Mouse (Mus musculus) liver, embryonic 16.5 days (tissue): Measurements from ENCODE around the gene H2afj. TPM values are rescaled to one million over a fixed set of nuclear protein-coding genes. Genes with fewer than 3 reads are reported as not detected.
A peak's percentile ranks its signal among the peaks of the same experiment; 100 is the strongest.

Source experiments
- ATAC-seq: fragments of 200-750 bp; cut with Nextera tagmentation; 2 replicates; pipeline ENCODE4 v1.8.0; 2017; ENCODE audit warnings: low read depth, mild to moderate bottlenecking, moderate number of reproducible peaks, moderate library complexity
- H3K27ac ChIP-seq: fragments of 300-500 bp; sonication (generic); 2 replicates; pipeline ENCODE4 v1.5.1; 2014; ENCODE audit warnings: mild to moderate bottlenecking, low read length
- H3K27me3 ChIP-seq: fragments of 300-500 bp; sonication (generic); 2 replicates; pipeline ENCODE4 v1.6.1; 2014; ENCODE audit warnings: low read depth, low read length, mixed read lengths; ENCODE audit not compliant: control insufficient read depth, insufficient read depth
- H3K36me3 ChIP-seq: fragments of 300-500 bp; sonication (generic); 2 replicates; pipeline ENCODE4 v1.6.1; 2014; ENCODE audit warnings: mild to moderate bottlenecking; ENCODE audit not compliant: control insufficient read depth, insufficient read depth
- H3K4me1 ChIP-seq: fragments of 300-500 bp; sonication (generic); 2 replicates; pipeline ENCODE4 v1.6.1; 2014; ENCODE audit warnings: low read depth, low read length, mixed read lengths; ENCODE audit not compliant: control insufficient read depth
- H3K4me2 ChIP-seq: fragments of 300-500 bp; sonication (generic); 2 replicates; pipeline ENCODE4 v1.6.1; 2014; ENCODE audit warnings: low read depth, low read length, mixed read lengths
- H3K4me3 ChIP-seq: fragments of 300-500 bp; sonication (generic); 2 replicates; pipeline ENCODE4 v1.5.1; 2014; ENCODE audit warnings: low read depth, mild to moderate bottlenecking, low read length
- H3K9ac ChIP-seq: fragments of 300-500 bp; sonication (generic); 2 replicates; pipeline ENCODE4 v1.6.1; 2014; ENCODE audit warnings: low read depth, low read length
- H3K9me3 ChIP-seq: fragments of 300-500 bp; sonication (generic); replicated peaks from 2 replicates; pipeline ENCODE4 v1.6.1; 2016; ENCODE audit warnings: low read length; ENCODE audit not compliant: control insufficient read depth
- WGBS: fragments of 180-500 bp; shearing (Covaris S2); extraction: QIAGEN DNeasy Blood & Tissue Kit; methylation state at CpG from one replicate; pipeline ENCODE4 v1.1.7; 2014; ENCODE audit not compliant: insufficient replicate concordance; 5-methylcytosine and 5-hydroxymethylcytosine counted together
- polyA plus RNA-seq: library from polyadenylated mRNA; unstranded; fragments of >200 nt; fragmentation: Nextera tagmentation; extraction: Ambion mirVana; gene quantifications from 2 replicates; pipeline ENCODE4 v1.2.1, GENCODE M21; 2015

The H2afj gene
- polyA plus RNA-seq, 1 experiment from 2014 or later = 126 TPM

- Histone ChIP-seq H3K4me2 (peak within 1 kb of the TSS; percentile 86), H3K4me3 (peak within 1 kb of the TSS; percentile 77), H3K27ac (peak within 1 kb of the TSS; percentile 100), H3K9ac (peak within 1 kb of the TSS; percentile 95), H3K4me1 (peaks cover 41% of the 10 kb centered on the region), H3K36me3 (no peaks in the 10 kb centered on the region), H3K27me3 (no peaks in the 10 kb centered on the region), H3K9me3 (no peaks in the 10 kb centered on the region)
- ATAC-seq = peak; percentile 65
- WGBS = under 1% methylated on average over 50 of the region's 50 CpGs
These were observed 4.1 kb upstream of the H2afj start, which contains the start of gene Hist4h4 for GRCm38 (mm10) chr6:136803739-136804633. Gene Hist4h4 (minus strand): TSS chr6:136804415.

- H3K4me3 ChIP-seq = peak overlapping the region; percentile 77
- no peaks in the 10 kb centered on the region for H3K27me3 ChIP-seq
- H3K9me3 ChIP-seq = no peaks in the 10 kb centered on the region
- peak overlapping the region; percentile 86 for H3K4me2 ChIP-seq
- peak overlapping the region; percentile 100 for H3K27ac ChIP-seq
- WGBS = 11% methylated on average over 9 of the region's 9 CpGs
- H3K4me1 ChIP-seq = peaks cover 48% of the 10 kb centered on the region
- no peaks in the 10 kb centered on the region for H3K36me3 ChIP-seq
- H3K9ac ChIP-seq = peak overlapping the region; percentile 63
- ATAC-seq = no peak
These were observed 3.2 kb upstream of the H2afj start for GRCm38 (mm10) chr6:136804705-136805408.

- Histone ChIP-seq H3K4me3 (no peak overlapping the region; the same call in 1 of the 2 replicates), H3K4me2 (peak overlapping the region; percentile 86), H3K4me1 (peaks cover 54% of the 10 kb centered on the region), H3K27ac (peak overlapping the region; percentile 100), H3K9ac (0 out of 2 replicates have a peak overlapping the region, but pooled peaks have one; percentile 31), H3K36me3 (peaks cover under 1% of the 10 kb centered on the region; the same call in 1 of the 2 replicates), H3K9me3 (no peaks in the 10 kb centered on the region), H3K27me3 (no peaks in the 10 kb centered on the region)
- no peak for ATAC-seq
- 64% methylated on average over 1 of the region's 1 CpGs for WGBS
These were observed 2.7 kb upstream of the H2afj start for GRCm38 (mm10) chr6:136805409-136805775.

DNA sequence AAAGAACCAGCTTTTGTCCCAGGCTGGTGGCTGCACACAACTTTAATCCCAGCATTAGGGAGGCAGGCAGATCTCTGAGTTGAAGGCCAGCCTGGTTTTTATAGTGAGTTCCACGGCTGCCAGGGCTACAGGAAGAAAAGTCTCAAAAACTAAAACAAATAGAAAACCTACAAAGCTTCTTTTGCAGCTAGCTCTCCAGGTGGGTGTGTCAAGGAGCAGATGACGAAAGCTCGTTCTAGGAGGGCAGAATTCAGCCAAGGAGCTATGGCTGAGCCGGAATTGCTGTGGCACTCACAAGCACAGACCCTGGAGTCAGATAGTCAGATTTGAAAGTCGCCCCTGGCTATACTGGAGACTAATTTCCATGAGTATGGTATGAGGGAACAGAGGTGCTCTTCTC is 1.2 kb upstream of the H2afj start:
- H3K36me3 ChIP-seq = peaks cover 4% of the 10 kb centered on the region; the same call in 1 of the 2 replicates
- H3K9ac ChIP-seq = peak overlapping the region; percentile 62
- 71% methylated on average over 5 of the region's 5 CpGs for WGBS
- peak overlapping the region; percentile 91 for H3K4me3 ChIP-seq
- ATAC-seq = no peak
- H3K27ac ChIP-seq = peak overlapping the region; percentile 63
- H3K9me3 ChIP-seq = no peaks in the 10 kb centered on the region
- peaks cover 48% of the 10 kb centered on the region for H3K4me1 ChIP-seq
- peak overlapping the region; percentile 77 for H3K4me2 ChIP-seq
- no peaks in the 10 kb centered on the region for H3K27me3 ChIP-seq

GRCm38 (mm10) chr6:136807395-136808013 is 540 bp upstream of the H2afj start:
- H3K4me3 ChIP-seq = peak overlapping the region; percentile 91
- peaks cover 11% of the 10 kb centered on the region for H3K36me3 ChIP-seq
- peak overlapping the region; percentile 77 for H3K4me2 ChIP-seq
- no peak for ATAC-seq
- WGBS = 46% methylated on average over 18 of the region's 18 CpGs
- no peaks in the 10 kb centered on the region for H3K27me3 ChIP-seq
- H3K4me1 ChIP-seq = peaks cover 48% of the 10 kb centered on the region
- H3K9ac ChIP-seq = peak overlapping the region; percentile 62
- H3K9me3 ChIP-seq = no peaks in the 10 kb centered on the region
- peak overlapping the region; percentile 91 for H3K27ac ChIP-seq

GRCm38 (mm10) chr6:136808631-136809046 is 595 bp downstream of the H2afj start:
- H3K9ac ChIP-seq = peak overlapping the region; percentile 92
- peaks cover 18% of the 10 kb centered on the region for H3K36me3 ChIP-seq
- H3K27ac ChIP-seq = peak overlapping the region; percentile 89
- H3K4me1 ChIP-seq = peaks cover 42% of the 10 kb centered on the region
- ATAC-seq = peak; percentile 12
- peak overlapping the region; percentile 91 for H3K4me3 ChIP-seq
- H3K27me3 ChIP-seq = no peaks in the 10 kb centered on the region
- H3K4me2 ChIP-seq = peak overlapping the region; percentile 86
- WGBS = 0% methylated on average over 27 of the region's 28 CpGs
- H3K9me3 ChIP-seq = no peaks in the 10 kb centered on the region

DNA sequence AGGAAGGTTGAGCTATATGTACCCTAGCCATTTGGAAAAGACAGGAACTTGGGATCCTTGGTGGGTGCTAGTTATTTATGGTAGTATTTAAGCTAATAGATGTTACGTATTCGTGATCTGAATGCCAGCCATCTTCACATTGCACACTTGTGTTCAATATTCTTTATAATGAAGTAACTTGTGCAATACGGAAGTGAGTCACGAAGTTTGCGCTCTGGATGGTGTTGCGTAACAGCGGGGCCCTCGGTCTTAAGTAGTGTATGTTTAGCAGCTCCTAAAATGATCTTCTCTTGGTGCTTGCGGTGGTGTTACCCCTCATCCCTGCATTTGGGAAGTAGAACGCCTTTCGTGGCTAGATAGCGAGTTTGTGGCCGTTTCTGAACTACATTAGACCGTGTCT is 1.0 kb downstream of the H2afj start:
- peak overlapping the region; percentile 86 for H3K4me2 ChIP-seq
- no peaks in the 10 kb centered on the region for H3K27me3 ChIP-seq
- no peak for ATAC-seq
- H3K9me3 ChIP-seq = no peaks in the 10 kb centered on the region
- H3K27ac ChIP-seq = peak overlapping the region; percentile 89
- H3K4me3 ChIP-seq = peak overlapping the region; percentile 91
- peaks cover 42% of the 10 kb centered on the region for H3K4me1 ChIP-seq
- H3K36me3 ChIP-seq = peaks cover 22% of the 10 kb centered on the region
- H3K9ac ChIP-seq = peak overlapping the region; percentile 92
- 1% methylated on average over 14 of the region's 14 CpGs for WGBS

GRCm38 (mm10) chr6:136809673-136810072 is 1.6 kb downstream of the H2afj start:
- H3K4me1 ChIP-seq = peaks cover 40% of the 10 kb centered on the region
- peak overlapping the region; percentile 89; the same call in 1 of the 2 replicates for H3K27ac ChIP-seq
- WGBS = 29% methylated on average over 13 of the region's 13 CpGs
- peak overlapping the region; percentile 92 for H3K9ac ChIP-seq
- H3K4me2 ChIP-seq = peak overlapping the region; percentile 86
- peak overlapping the region; percentile 91 for H3K4me3 ChIP-seq
- no peaks in the 10 kb centered on the region for H3K27me3 ChIP-seq
- ATAC-seq = no peak
- H3K36me3 ChIP-seq = peaks cover 28% of the 10 kb centered on the region
- H3K9me3 ChIP-seq = no peaks in the 10 kb centered on the region
